Mouse (Mus musculus): ENCODE measurements around the gene Fam173a. TPM values are rescaled to one million over a fixed set of nuclear protein-coding genes. Genes with fewer than 3 reads are reported as not detected.

Fam173a gene
- polyA plus RNA-seq (2015; fragmentation: Illumina TruSeq; extraction: RNeasy Lipid Tissue Mini Kit (QIAGEN cat#74804); ENCODE audit: insufficient read depth, low replicate concordance), result 19.6 TPM

GRCm38 (mm10) chr17:25792615-25793014 lies at the start of gene Fam173a:
TSS of gene Fam173a (minus strand) at chr17:25792901.

GRCm38 (mm10) chr17:25841117-25841880 lies 48.6 kb upstream of the Fam173a start, which contains the start of gene Gm20683:
TSS of gene Gm20683 (minus strand) at chr17:25841763.

GRCm38 (mm10) chr17:25837076-25837410 lies 44.3 kb upstream of the Fam173a start, which contains the start of gene Rhbdl1:
TSS of gene Rhbdl1 (minus strand) at chr17:25837295.

GRCm38 (mm10) chr17:25833291-25833663 lies 40.6 kb upstream of the Fam173a start, which contains the start of gene Stub1:
TSS of gene Stub1 (minus strand) at chr17:25833404.

GRCm38 (mm10) chr17:25828712-25829557 lies 36.2 kb upstream of the Fam173a start, which contains the start of gene Jmjd8:
TSS of gene Jmjd8 (plus strand) at chr17:25828867.

GRCm38 (mm10) chr17:25823452-25823851 lies 30.8 kb upstream of the Fam173a start, which contains the start of gene Wdr24:
TSS of gene Wdr24 (plus strand) at chr17:25823627.

GRCm38 (mm10) chr17:25808789-25809605 lies 16.3 kb upstream of the Fam173a start, which contains the start of gene Fbxl16:
TSS of gene Fbxl16 (plus strand) at chr17:25809085.

GRCm38 (mm10) chr17:25796951-25797369 lies 4.3 kb upstream of the Fam173a start, which contains the start of gene Metrn:
TSS of gene Metrn (minus strand) at chr17:25797136.

GRCm38 (mm10) chr17:25795609-25796092 lies 3.0 kb upstream of the Fam173a start, which contains the start of gene AC134908.4:
TSS of gene AC134908.4 (minus strand) at chr17:25795659.

GRCm38 (mm10) chr17:25786280-25786679 lies 6.4 kb downstream of the Fam173a start, which contains the start of gene Ccdc78:
TSS of gene Ccdc78 (plus strand) at chr17:25786580.

GRCm38 (mm10) chr17:25785281-25785745 lies 7.4 kb downstream of the Fam173a start, which contains the start of gene Haghl:
TSS of gene Haghl (minus strand) at chr17:25785673.

GRCm38 (mm10) chr17:25773549-25774120 lies 19.1 kb downstream of the Fam173a start, which contains the start of gene Narfl:
TSS of gene Narfl (plus strand) at chr17:25773776.

GRCm38 (mm10) chr17:25754241-25754640 lies 38.5 kb downstream of the Fam173a start, which contains the start of gene Msln:
TSS of gene Msln (minus strand) at chr17:25754378.

Other genes starting within 250 kb of the Fam173a start
- 0.55 TPM for gene Sox8, start 222.2 kb downstream of the Fam173a start, polyA plus RNA-seq (2015; fragmentation: Illumina TruSeq; extraction: RNeasy Lipid Tissue Mini Kit (QIAGEN cat#74804); ENCODE audit: insufficient read depth, low replicate concordance)
- 7.9 TPM for gene Lmf1, start 213.8 kb downstream of the Fam173a start, polyA plus RNA-seq (2015; fragmentation: Illumina TruSeq; extraction: RNeasy Lipid Tissue Mini Kit (QIAGEN cat#74804); ENCODE audit: insufficient read depth, low replicate concordance)
- gene Gng13, start 75.7 kb downstream of the Fam173a start, polyA plus RNA-seq (2015; fragmentation: Illumina TruSeq; extraction: RNeasy Lipid Tissue Mini Kit (QIAGEN cat#74804); ENCODE audit: insufficient read depth, low replicate concordance), result not detected
- 3.2 TPM for gene Chtf18, start 65.5 kb downstream of the Fam173a start, polyA plus RNA-seq (2015; fragmentation: Illumina TruSeq; extraction: RNeasy Lipid Tissue Mini Kit (QIAGEN cat#74804); ENCODE audit: insufficient read depth, low replicate concordance)
- gene Rpusd1, start 65.2 kb downstream of the Fam173a start, polyA plus RNA-seq (2015; fragmentation: Illumina TruSeq; extraction: RNeasy Lipid Tissue Mini Kit (QIAGEN cat#74804); ENCODE audit: insufficient read depth, low replicate concordance), result 1.5 TPM
- not detected for gene Mslnl, start 56.9 kb downstream of the Fam173a start, polyA plus RNA-seq (2015; fragmentation: Illumina TruSeq; extraction: RNeasy Lipid Tissue Mini Kit (QIAGEN cat#74804); ENCODE audit: insufficient read depth, low replicate concordance)
- 1.9 TPM for gene Msln, start 38.5 kb downstream of the Fam173a start, polyA plus RNA-seq (2015; fragmentation: Illumina TruSeq; extraction: RNeasy Lipid Tissue Mini Kit (QIAGEN cat#74804); ENCODE audit: insufficient read depth, low replicate concordance)
- 15.2 TPM for gene Narfl, start 19.1 kb downstream of the Fam173a start, polyA plus RNA-seq (2015; fragmentation: Illumina TruSeq; extraction: RNeasy Lipid Tissue Mini Kit (QIAGEN cat#74804); ENCODE audit: insufficient read depth, low replicate concordance)
- 7.3 TPM for gene Haghl, start 7.2 kb downstream of the Fam173a start, polyA plus RNA-seq (2015; fragmentation: Illumina TruSeq; extraction: RNeasy Lipid Tissue Mini Kit (QIAGEN cat#74804); ENCODE audit: insufficient read depth, low replicate concordance)
- gene Ccdc78, start 6.3 kb downstream of the Fam173a start, polyA plus RNA-seq (2015; fragmentation: Illumina TruSeq; extraction: RNeasy Lipid Tissue Mini Kit (QIAGEN cat#74804); ENCODE audit: insufficient read depth, low replicate concordance), result not detected
- not detected for gene AC134908.4, start 2.8 kb upstream of the Fam173a start, polyA plus RNA-seq (2015; fragmentation: Illumina TruSeq; extraction: RNeasy Lipid Tissue Mini Kit (QIAGEN cat#74804); ENCODE audit: insufficient read depth, low replicate concordance)
- 2.4 TPM for gene Metrn, start 4.2 kb upstream of the Fam173a start, polyA plus RNA-seq (2015; fragmentation: Illumina TruSeq; extraction: RNeasy Lipid Tissue Mini Kit (QIAGEN cat#74804); ENCODE audit: insufficient read depth, low replicate concordance)
- gene Fbxl16, start 16.2 kb upstream of the Fam173a start, polyA plus RNA-seq (2015; fragmentation: Illumina TruSeq; extraction: RNeasy Lipid Tissue Mini Kit (QIAGEN cat#74804); ENCODE audit: insufficient read depth, low replicate concordance), result 0.46 TPM
- gene Wdr24, start 30.7 kb upstream of the Fam173a start, polyA plus RNA-seq (2015; fragmentation: Illumina TruSeq; extraction: RNeasy Lipid Tissue Mini Kit (QIAGEN cat#74804); ENCODE audit: insufficient read depth, low replicate concordance), result 7.8 TPM
- gene Jmjd8, start 36.0 kb upstream of the Fam173a start, polyA plus RNA-seq (2015; fragmentation: Illumina TruSeq; extraction: RNeasy Lipid Tissue Mini Kit (QIAGEN cat#74804); ENCODE audit: insufficient read depth, low replicate concordance), result 21.8 TPM
- gene Stub1, start 40.5 kb upstream of the Fam173a start, polyA plus RNA-seq (2015; fragmentation: Illumina TruSeq; extraction: RNeasy Lipid Tissue Mini Kit (QIAGEN cat#74804); ENCODE audit: insufficient read depth, low replicate concordance), result 41.4 TPM
- gene Rhbdl1, start 44.4 kb upstream of the Fam173a start, polyA plus RNA-seq (2015; fragmentation: Illumina TruSeq; extraction: RNeasy Lipid Tissue Mini Kit (QIAGEN cat#74804); ENCODE audit: insufficient read depth, low replicate concordance), result not detected
- gene Gm20683, start 48.9 kb upstream of the Fam173a start, polyA plus RNA-seq (2015; fragmentation: Illumina TruSeq; extraction: RNeasy Lipid Tissue Mini Kit (QIAGEN cat#74804); ENCODE audit: insufficient read depth, low replicate concordance), result 0.30 TPM
- 38.1 TPM for gene Rhot2, start 52.0 kb upstream of the Fam173a start, polyA plus RNA-seq (2015; fragmentation: Illumina TruSeq; extraction: RNeasy Lipid Tissue Mini Kit (QIAGEN cat#74804); ENCODE audit: insufficient read depth, low replicate concordance)
- gene Wdr90, start 68.6 kb upstream of the Fam173a start, polyA plus RNA-seq (2015; fragmentation: Illumina TruSeq; extraction: RNeasy Lipid Tissue Mini Kit (QIAGEN cat#74804); ENCODE audit: insufficient read depth, low replicate concordance), result 9.6 TPM
- gene Mcrip2, start 75.9 kb upstream of the Fam173a start, polyA plus RNA-seq (2015; fragmentation: Illumina TruSeq; extraction: RNeasy Lipid Tissue Mini Kit (QIAGEN cat#74804); ENCODE audit: insufficient read depth, low replicate concordance), result 1.4 TPM
- 14.3 TPM for gene Mettl26, start 82.2 kb upstream of the Fam173a start, polyA plus RNA-seq (2015; fragmentation: Illumina TruSeq; extraction: RNeasy Lipid Tissue Mini Kit (QIAGEN cat#74804); ENCODE audit: insufficient read depth, low replicate concordance)
- 0.21 TPM for gene Wfikkn1, start 88.0 kb upstream of the Fam173a start, polyA plus RNA-seq (2015; fragmentation: Illumina TruSeq; extraction: RNeasy Lipid Tissue Mini Kit (QIAGEN cat#74804); ENCODE audit: insufficient read depth, low replicate concordance)
- 10.4 TPM for gene Rab40c, start 126.8 kb upstream of the Fam173a start, polyA plus RNA-seq (2015; fragmentation: Illumina TruSeq; extraction: RNeasy Lipid Tissue Mini Kit (QIAGEN cat#74804); ENCODE audit: insufficient read depth, low replicate concordance)
- 70.8 TPM for gene Pigq, start 152.0 kb upstream of the Fam173a start, polyA plus RNA-seq (2015; fragmentation: Illumina TruSeq; extraction: RNeasy Lipid Tissue Mini Kit (QIAGEN cat#74804); ENCODE audit: insufficient read depth, low replicate concordance)
- gene Nhlrc4, start 152.1 kb upstream of the Fam173a start, polyA plus RNA-seq (2015; fragmentation: Illumina TruSeq; extraction: RNeasy Lipid Tissue Mini Kit (QIAGEN cat#74804); ENCODE audit: insufficient read depth, low replicate concordance), result 0.28 TPM
- gene A930017K11Rik, start 159.7 kb upstream of the Fam173a start, polyA plus RNA-seq (2015; fragmentation: Illumina TruSeq; extraction: RNeasy Lipid Tissue Mini Kit (QIAGEN cat#74804); ENCODE audit: insufficient read depth, low replicate concordance), result not detected
- 5.8 TPM for gene Capn15, start 192.9 kb upstream of the Fam173a start, polyA plus RNA-seq (2015; fragmentation: Illumina TruSeq; extraction: RNeasy Lipid Tissue Mini Kit (QIAGEN cat#74804); ENCODE audit: insufficient read depth, low replicate concordance)

All from spleen, adult 10 weeks (tissue).